ENCODE assay signal across 8 mouse cellular contexts in the genomic region with DNA sequence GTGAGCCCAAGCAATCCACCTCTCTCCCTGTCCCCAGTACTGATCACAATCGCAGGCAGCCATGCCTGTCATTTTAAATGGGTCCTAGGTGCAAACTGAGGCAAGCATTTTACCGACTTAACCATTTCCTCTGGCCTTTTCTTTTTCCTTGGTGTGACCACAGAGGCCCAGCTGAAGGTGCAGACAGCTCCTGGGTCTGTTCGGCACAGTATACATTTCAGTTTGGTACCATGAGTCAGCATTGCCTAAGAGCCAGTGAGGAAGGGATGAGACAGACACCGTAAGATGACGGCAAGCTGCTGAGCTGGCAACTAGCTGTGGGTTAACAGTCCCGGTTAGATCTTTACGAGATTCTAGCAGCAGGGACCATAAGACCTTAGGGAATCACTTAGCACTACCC.
DNase-seq lines count a peak whose midpoint lies in the region; ATAC-seq and TF ChIP-seq lines count a peak whose summit lies in the region.

No protein-coding gene starts in this region.

- H3K27me3 ChIP-seq in kidney, postnatal 0 days (ENCODE audit: insufficient read depth, low read length), result no peaks in the 10 kb centered on the region
- no peaks in the 10 kb centered on the region for H3K27me3 ChIP-seq in myocyte (ENCODE audit: control insufficient read depth, insufficient read depth, insufficient read length)

- no peaks in the 10 kb centered on the region for H3K79me2 ChIP-seq in myocyte (ENCODE audit: control insufficient read depth, insufficient read depth)

- WGBS in kidney, postnatal 0 days, result 80% methylated on average over 7 of the region's 7 CpGs

- no peak for TF ChIP-seq POLR2A in myocyte (IDR thresholded peaks at IDR 0.05; ENCODE audit: insufficient read length, low read depth)

- H3K4me2 ChIP-seq in kidney, postnatal 0 days (ENCODE audit: low read length), result no peak overlapping the region
- H3K4me2 ChIP-seq in myocyte (ENCODE audit: low read depth), result peak overlapping the region; percentile 43

- no peak for TF ChIP-seq CTCF in kidney, postnatal 0 days (IDR thresholded peaks at IDR 0.05; ENCODE audit: low read depth)

- no peak overlapping the region for H3K9ac ChIP-seq in kidney, postnatal 0 days (ENCODE audit: low read depth, low read length)

- H3K4me3 ChIP-seq in kidney, postnatal 0 days (replicated peaks; ENCODE audit: low read depth, low read length), result no peak overlapping the region
- no peak overlapping the region for H3K4me3 ChIP-seq in myocyte

- 0 out of 2 replicates have a peak overlapping the region, but pooled peaks have one; percentile 32 for H3K27ac ChIP-seq in kidney, postnatal 0 days

- H3ac ChIP-seq in myocyte (ENCODE audit: control insufficient read depth, insufficient read length), result no peak overlapping the region

- no peaks in the 10 kb centered on the region for H3K9me3 ChIP-seq in kidney, postnatal 0 days (replicated peaks; ENCODE audit: low read length)

- DNase-seq in kidney, postnatal 0 days (ENCODE audit: low spot score), result no peak
- DNase-seq in kidney, adult 11 months, result no peak
- peak; percentile 16 for DNase-seq in ZHBTc4 (ENCODE audit: low read depth, low spot score)
- DNase-seq in frontal cortex, postnatal 14 days (ENCODE audit: low spot score in 2 of 2), result no peak
- no peak for DNase-seq in embryo, embryonic 10.5 days (ENCODE audit: low spot score)
- DNase-seq in heart, adult 9 months (ENCODE audit: low spot score in 2 of 2), result no peak

- ATAC-seq in kidney, postnatal 0 days (replicated peaks; ENCODE audit: low FRiP score, low read depth), result no peak
- ATAC-seq in hematopoietic stem cell, adult 5-6 weeks (replicated peaks in 1 of 2; ENCODE audit: insufficient read depth in 1 of 2, low FRiP score in 2 of 2, low TSS enrichment in 1 of 2, low read depth in 1 of 2, poor library complexity in 2 of 2, severe bottlenecking in 2 of 2), result peak; percentile 34 to 68

- no peaks in the 10 kb centered on the region for H3K36me3 ChIP-seq in kidney, postnatal 0 days (ENCODE audit: insufficient read depth, low read length)
- H3K36me3 ChIP-seq in myocyte (ENCODE audit: control insufficient read depth, insufficient read depth), result no peaks in the 10 kb centered on the region

- no peaks in the 10 kb centered on the region for H3K4me1 ChIP-seq in kidney, postnatal 0 days (replicated peaks; ENCODE audit: insufficient read depth, low read length)

TF ChIP-seq in myocyte, 11 proteins besides CTCF, POLR2A, EP300 and RAD21:
- TF ChIP-seq REST (IDR thresholded peaks at IDR 0.05; ENCODE audit: insufficient read depth, insufficient read length) (no peak), CEBPB (IDR thresholded peaks at IDR 0.05; ENCODE audit: insufficient read depth, poor library complexity, severe bottlenecking) (0 out of 2 replicates have a peak, but pooled peaks have one; percentile 13)
